8 mouse cellular contexts compared by ENCODE assay signal in the genomic region with DNA sequence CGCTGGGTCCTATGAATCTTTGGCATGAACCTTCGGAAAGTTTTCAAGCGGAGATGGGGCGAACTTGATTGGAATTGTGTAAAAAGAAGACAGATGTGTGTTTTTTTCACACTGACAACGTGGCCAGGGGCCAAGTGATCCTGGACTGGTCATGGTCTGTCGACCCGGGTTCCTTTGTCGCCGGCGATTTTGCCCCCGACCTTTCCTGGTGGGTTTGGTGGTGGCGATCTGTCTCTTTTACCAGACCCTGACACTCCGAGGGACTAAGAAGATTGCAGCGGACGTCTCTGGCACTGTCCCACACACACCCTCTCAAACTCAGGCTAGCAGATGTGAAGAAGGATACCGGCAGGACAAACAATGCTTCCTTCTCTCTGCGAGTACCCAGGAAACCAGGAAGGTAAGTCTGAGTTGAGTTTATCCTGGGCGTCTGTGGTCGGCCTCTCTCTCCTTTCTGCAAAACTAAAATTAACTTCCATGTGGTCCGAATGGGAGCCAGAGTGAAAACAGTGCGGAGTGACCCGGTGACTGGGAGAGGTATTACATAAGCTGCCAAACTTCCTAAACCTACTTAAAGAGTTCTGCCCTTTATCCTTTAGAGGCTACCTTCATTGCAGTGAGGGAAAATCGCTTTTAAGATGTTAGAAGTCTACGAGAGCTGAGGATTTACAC. TPM values are rescaled to one million over a fixed set of nuclear protein-coding genes. Genes with fewer than 3 reads are reported as not detected.
DNase-seq lines count a peak whose midpoint lies in the region; ATAC-seq and TF ChIP-seq lines count a peak whose summit lies in the region.

No protein-coding gene starts in this region.

- peaks cover 10% of the 10 kb centered on the region; the same call in 1 of the 2 replicates for H3K27me3 ChIP-seq in forebrain, embryonic 14.5 days (replicated peaks; ENCODE audit: control insufficient read depth, insufficient read depth, low read length)
- peaks cover 10% of the 10 kb centered on the region for H3K27me3 ChIP-seq in hindbrain, embryonic 11.5 days (ENCODE audit: control insufficient read depth, insufficient read depth, low read length)
- no peaks in the 10 kb centered on the region for H3K27me3 ChIP-seq in limb, embryonic 14.5 days (ENCODE audit: control insufficient read depth, insufficient read depth, low read length)
- H3K27me3 ChIP-seq in neural tube, embryonic 12.5 days (replicated peaks): peaks cover 14% of the 10 kb centered on the region

- 0 out of 2 replicates have a peak, but pooled peaks have one; percentile 11 for ATAC-seq in forebrain, embryonic 14.5 days
- no peak for ATAC-seq in hindbrain, embryonic 11.5 days (ENCODE audit: low FRiP score)
- ATAC-seq in limb, embryonic 14.5 days (ENCODE audit: low FRiP score, low read depth): no peak
- ATAC-seq in neural tube, embryonic 12.5 days (ENCODE audit: low FRiP score, low read depth): no peak
- ATAC-seq in inflammation-experienced regulatory T-cells, adult 6 months: no peak

- H3K27ac ChIP-seq in left cerebral cortex, adult 2 months: no peak overlapping the region
- H3K27ac ChIP-seq in forebrain, embryonic 14.5 days (ENCODE audit: low read depth, low read length): no peak overlapping the region
- no peak overlapping the region for H3K27ac ChIP-seq in hindbrain, embryonic 11.5 days (ENCODE audit: low read depth, low read length)
- H3K27ac ChIP-seq in limb, embryonic 14.5 days (replicated peaks; ENCODE audit: low read depth, low read length): peak overlapping the region; percentile 84
- H3K27ac ChIP-seq in neural tube, embryonic 12.5 days: no peak overlapping the region

- H3K4me3 ChIP-seq in left cerebral cortex, adult 2 months: peak overlapping the region; percentile 49
- H3K4me3 ChIP-seq in forebrain, embryonic 14.5 days (ENCODE audit: low read depth, low read length): peak overlapping the region; percentile 40; the same call in 1 of the 2 replicates
- peak overlapping the region; percentile 39 for H3K4me3 ChIP-seq in hindbrain, embryonic 11.5 days (ENCODE audit: low read depth, low read length)
- H3K4me3 ChIP-seq in limb, embryonic 14.5 days (replicated peaks; ENCODE audit: low read length): peak overlapping the region; percentile 60
- H3K4me3 ChIP-seq in neural tube, embryonic 12.5 days: peak overlapping the region; percentile 33

- intact Hi-C loops in left cerebral cortex, adult 2 months (cut with DNase I): loop anchor here (2.0 to 5.0 kb wide), 2 partner anchors 84 to 111 kb away; no protein-coding TSS in a partner anchor

- WGBS in forebrain, embryonic 14.5 days: 11% methylated on average over 24 of the region's 24 CpGs
- WGBS in hindbrain, embryonic 11.5 days: 8% methylated on average over 24 of the region's 24 CpGs
- WGBS in limb, embryonic 14.5 days: 2% methylated on average over 24 of the region's 24 CpGs
- 8% methylated on average over 24 of the region's 24 CpGs for WGBS in neural tube, embryonic 12.5 days

- peak overlapping the region; percentile 89 for H3K4me2 ChIP-seq in forebrain, embryonic 14.5 days (ENCODE audit: low read length)
- peak overlapping the region; percentile 83 for H3K4me2 ChIP-seq in hindbrain, embryonic 11.5 days (replicated peaks; ENCODE audit: low read depth, low read length)
- peak overlapping the region; percentile 67 for H3K4me2 ChIP-seq in limb, embryonic 14.5 days (replicated peaks; ENCODE audit: low read depth, low read length, severe bottlenecking)
- H3K4me2 ChIP-seq in neural tube, embryonic 12.5 days (replicated peaks): peak overlapping the region; percentile 72

- H3K9me3 ChIP-seq in forebrain, embryonic 14.5 days (replicated peaks; ENCODE audit: control insufficient read depth, low read length): no peaks in the 10 kb centered on the region
- H3K9me3 ChIP-seq in hindbrain, embryonic 11.5 days (ENCODE audit: control insufficient read depth, low read length): no peaks in the 10 kb centered on the region
- H3K9me3 ChIP-seq in limb, embryonic 14.5 days (ENCODE audit: control insufficient read depth, low read length): no peaks in the 10 kb centered on the region
- no peaks in the 10 kb centered on the region for H3K9me3 ChIP-seq in neural tube, embryonic 12.5 days

- TF ChIP-seq POLR2A in limb, embryonic 14.5 days (IDR thresholded peaks at IDR 0.05; ENCODE audit: borderline replicate concordance, extremely low read depth, insufficient read depth, insufficient read length): no peak

- H3K4me1 ChIP-seq in forebrain, embryonic 14.5 days (ENCODE audit: control insufficient read depth, insufficient read depth, low read length): peaks cover 3% of the 10 kb centered on the region; the same call in 1 of the 2 replicates
- peaks cover 2% of the 10 kb centered on the region; the same call in 1 of the 2 replicates for H3K4me1 ChIP-seq in hindbrain, embryonic 11.5 days (replicated peaks; ENCODE audit: control insufficient read depth, insufficient read depth, low read length)
- peaks cover 12% of the 10 kb centered on the region for H3K4me1 ChIP-seq in limb, embryonic 14.5 days (ENCODE audit: control insufficient read depth, insufficient read depth, low read length)
- peaks cover 10% of the 10 kb centered on the region for H3K4me1 ChIP-seq in neural tube, embryonic 12.5 days

- TF ChIP-seq CTCF in left cerebral cortex, adult 2 months (IDR thresholded peaks at IDR 0.05): no peak

- no peaks in the 10 kb centered on the region for H3K36me3 ChIP-seq in forebrain, embryonic 14.5 days (ENCODE audit: control insufficient read depth, insufficient read depth, low read length)
- no peaks in the 10 kb centered on the region for H3K36me3 ChIP-seq in hindbrain, embryonic 11.5 days (ENCODE audit: control insufficient read depth, insufficient read depth, low read length)
- no peaks in the 10 kb centered on the region for H3K36me3 ChIP-seq in limb, embryonic 14.5 days (ENCODE audit: control insufficient read depth, insufficient read depth, low read length)
- no peaks in the 10 kb centered on the region for H3K36me3 ChIP-seq in neural tube, embryonic 12.5 days

- no peak for DNase-seq in left cerebral cortex, adult 2 months (ENCODE audit: extremely low spot score in 1 of 2, low spot score in 2 of 2)
- DNase-seq in left cerebral cortex, adult 8-10 months (ENCODE audit: low spot score in 2 of 2): no peak
- DNase-seq in forebrain, embryonic 14.5 days (ENCODE audit: low spot score): no peak
- peak; percentile 48 for DNase-seq in hindbrain, embryonic 11.5 days (ENCODE audit: low spot score)
- DNase-seq in limb, embryonic 14.5 days (ENCODE audit: low spot score): peak; percentile 38
- no peak for DNase-seq in spleen, postnatal 10 days (ENCODE audit: low spot score in 2 of 2)

- peak overlapping the region; percentile 26; the same call in 1 of the 2 replicates for H3K9ac ChIP-seq in forebrain, embryonic 14.5 days (ENCODE audit: low read length)
- H3K9ac ChIP-seq in hindbrain, embryonic 11.5 days (ENCODE audit: low read depth, low read length): peak overlapping the region; percentile 31; the same call in 1 of the 2 replicates
- peak overlapping the region; percentile 84 for H3K9ac ChIP-seq in limb, embryonic 14.5 days (ENCODE audit: low read depth, low read length, severe bottlenecking)
- peak overlapping the region; percentile 33; the same call in 1 of the 2 replicates for H3K9ac ChIP-seq in neural tube, embryonic 12.5 days

RNA-seq across cellular contexts. Expression of a gene that starts 1.1 kb away (rescaled TPM):
- 1 to 10 TPM; 3.6 to 4.7 TPM for total RNA-seq in left cerebral cortex, adult 2 months (2021)
- 1 to 10 TPM; 3.9 to 5.7 (median 4.8) TPM for total RNA-seq in left cerebral cortex, adult 8-10 months (2022)
- 4.3 and 5.2 TPM in 2 replicates for polyA plus RNA-seq in forebrain, embryonic 14.5 days (2014; fragmentation: Nextera tagmentation; extraction: Ambion mirVana)
- polyA plus RNA-seq in hindbrain, embryonic 11.5 days (2014; fragmentation: Nextera tagmentation; extraction: Ambion mirVana): 15.6 and 22.5 TPM in 2 replicates
- polyA plus RNA-seq in limb, embryonic 14.5 days (2012; rRNA removed): 29.2 and 31.0 TPM in 2 replicates
- 44.3 and 55.7 TPM in 2 replicates for polyA plus RNA-seq in limb, embryonic 14.5 days (2014; fragmentation: Nextera tagmentation; extraction: Ambion mirVana)
- 6.5 and 8.0 TPM in 2 replicates for polyA plus RNA-seq in neural tube, embryonic 12.5 days (2016; fragmentation: Nextera tagmentation; extraction: Ambion mirVana)
- under 1 TPM in 2 of 3 experiments, not detected in 1; 0.08 to 0.16 TPM for polyA plus RNA-seq in inflammation-experienced regulatory T-cells, adult 6 months (2017; shearing (Covaris generic))

RNA-seq across cellular contexts. Expression of a gene that starts 37.4 kb away (rescaled TPM):
- total RNA-seq in left cerebral cortex, adult 2 months (2021): 10 to 100 TPM; 25.9 to 28.6 TPM
- total RNA-seq in left cerebral cortex, adult 8-10 months (2022): 10 to 100 TPM; 19.0 to 26.7 (median 20.4) TPM
- 57.7 and 64.0 TPM in 2 replicates for polyA plus RNA-seq in forebrain, embryonic 14.5 days (2014; fragmentation: Nextera tagmentation; extraction: Ambion mirVana)
- 46.1 and 52.0 TPM in 2 replicates for polyA plus RNA-seq in hindbrain, embryonic 11.5 days (2014; fragmentation: Nextera tagmentation; extraction: Ambion mirVana)
- polyA plus RNA-seq in limb, embryonic 14.5 days (2012; rRNA removed): 19.8 and 25.3 TPM in 2 replicates
- polyA plus RNA-seq in limb, embryonic 14.5 days (2014; fragmentation: Nextera tagmentation; extraction: Ambion mirVana): 52.2 and 54.5 TPM in 2 replicates
- polyA plus RNA-seq in neural tube, embryonic 12.5 days (2016; fragmentation: Nextera tagmentation; extraction: Ambion mirVana): 47.2 and 47.5 TPM in 2 replicates
- polyA plus RNA-seq in inflammation-experienced regulatory T-cells, adult 6 months (2017; shearing (Covaris generic)): 10 to 100 TPM; 73.4 to 84.9 (median 81.1) TPM

Comparison
In these comparisons a context has a peak if more than half of its experiments do, and no peak if none do; other contexts are left out.
1. DNase-seq: peak in hindbrain, embryonic 11.5 days (single experiment) and limb, embryonic 14.5 days (single experiment); none in left cerebral cortex, adult 2 months (0 of 2), left cerebral cortex, adult 8-10 months (0 of 2), forebrain, embryonic 14.5 days (single experiment) and spleen, postnatal 10 days (0 of 2).
2. H3K9ac ChIP-seq: peak in every context shown above with its lines; median percentile 84 in limb, embryonic 14.5 days; 33 in neural tube, embryonic 12.5 days; 31 in hindbrain, embryonic 11.5 days; 26 in forebrain, embryonic 14.5 days.
3. Peak in every context shown above with its lines, with median percentiles within 50 percentile points of each other: H3K4me3 ChIP-seq and H3K4me2 ChIP-seq.